Mouse (Mus musculus) stomach, embryonic 14.5 days (tissue): Measurements from ENCODE around the gene Gpatch1. TPM values are rescaled to one million over a fixed set of nuclear protein-coding genes. Genes with fewer than 3 reads are reported as not detected.

Experiments
- ATAC-seq: fragments of 200-750 bp; cut with Nextera tagmentation; 2 replicates; pipeline ENCODE4 v1.8.0; 2017; ENCODE audit warnings: low read depth, moderate TSS enrichment; ENCODE audit not compliant: insufficient number of reproducible peaks, insufficient read depth, low FRiP score
- H3K27ac ChIP-seq: fragments of 300-500 bp; sonication (generic); 2 replicates; pipeline ENCODE4 v1.5.1; 2014; ENCODE audit warnings: mild to moderate bottlenecking, low read length, moderate library complexity, mixed read lengths
- H3K27me3 ChIP-seq: fragments of 300-500 bp; sonication (generic); 2 replicates; pipeline ENCODE4 v1.6.1; 2014; ENCODE audit warnings: low read length, control low read depth, mixed read lengths; ENCODE audit not compliant: control insufficient read depth, insufficient read depth
- H3K36me3 ChIP-seq: fragments of 300-500 bp; sonication (generic); 2 replicates; pipeline ENCODE4 v1.6.1; 2014; ENCODE audit warnings: mild to moderate bottlenecking, control low read depth, low read length, moderate library complexity, mixed read lengths; ENCODE audit not compliant: control insufficient read depth, insufficient read depth
- H3K4me1 ChIP-seq: fragments of 300-500 bp; sonication (generic); 2 replicates; pipeline ENCODE4 v1.6.1; 2014; ENCODE audit warnings: low read length, control low read depth, mixed read lengths; ENCODE audit not compliant: control insufficient read depth, insufficient read depth
- H3K4me2 ChIP-seq: fragments of 300-500 bp; sonication (generic); replicated peaks from 2 replicates; pipeline ENCODE4 v1.6.1; 2014; ENCODE audit warnings: low read depth, low read length, control low read depth
- H3K4me3 ChIP-seq: fragments of 300-500 bp; sonication (generic); 2 replicates; pipeline ENCODE4 v1.5.1; 2014; ENCODE audit warnings: low read depth, low read length, control low read depth
- H3K9ac ChIP-seq: fragments of 300-500 bp; sonication (generic); replicated peaks from 2 replicates; pipeline ENCODE4 v1.6.1; 2014; ENCODE audit warnings: low read depth, mild to moderate bottlenecking, control low read depth, low read length, moderate library complexity, mixed read lengths
- H3K9me3 ChIP-seq: fragments of 300-500 bp; sonication (generic); 2 replicates; pipeline ENCODE4 v1.6.1; 2016; ENCODE audit warnings: low read depth, low read length, control low read depth; ENCODE audit not compliant: control insufficient read depth
- WGBS: fragments of 180-500 bp; shearing (Covaris S2); extraction: QIAGEN DNeasy Blood & Tissue Kit; methylation state at CpG from one replicate; pipeline ENCODE4 v1.1.7; 2014; 5-methylcytosine and 5-hydroxymethylcytosine counted together
- polyA plus RNA-seq: library from polyadenylated mRNA; unstranded; fragments of >200 nt; fragmentation: Nextera tagmentation; extraction: Ambion mirVana; gene quantifications from 2 replicates; pipeline ENCODE4 v1.2.1, GENCODE M21; 2014

Gpatch1 gene
- polyA plus RNA-seq, 1 experiment from 2014 or later: 17.3 TPM

GRCm38 (mm10) chr7:35277433-35277832, 40.8 kb downstream of the Gpatch1 start:
- Histone ChIP-seq H3K27me3 (no peaks in the 10 kb centered on the region), H3K4me2 (no peak overlapping the region), H3K9me3 (peaks cover 21% of the 10 kb centered on the region), H3K9ac (no peak overlapping the region), H3K27ac (no peak overlapping the region), H3K4me3 (no peak overlapping the region), H3K36me3 (peaks cover 25% of the 10 kb centered on the region), H3K4me1 (no peaks in the 10 kb centered on the region)
- WGBS: 88% methylated on average over 4 of the region's 4 CpGs
- ATAC-seq: no peak

- Histone ChIP-seq H3K9me3 (peaks cover 5% of the 10 kb centered on the region; the same call in 1 of the 2 replicates), H3K27ac (no peak overlapping the region), H3K36me3 (no peaks in the 10 kb centered on the region), H3K4me3 (peak overlapping the region; percentile 22), H3K4me2 (peak overlapping the region; percentile 45), H3K4me1 (no peaks in the 10 kb centered on the region), H3K9ac (0 out of 2 replicates have a peak overlapping the region, but pooled peaks have one; percentile 22), H3K27me3 (no peaks in the 10 kb centered on the region)
- 3% methylated on average over 21 of the region's 21 CpGs for WGBS
- ATAC-seq: peak; percentile 65; the same call in 1 of the 2 replicates
Observed at GRCm38 (mm10) chr7:35269443-35270024, 48.7 kb downstream of the Gpatch1 start.

GRCm38 (mm10) chr7:35267841-35268240, 50.4 kb downstream of the Gpatch1 start:
- no peaks in the 10 kb centered on the region for H3K36me3 ChIP-seq
- H3K9me3 ChIP-seq: no peaks in the 10 kb centered on the region
- no peaks in the 10 kb centered on the region for H3K27me3 ChIP-seq
- H3K4me2 ChIP-seq: no peak overlapping the region
- WGBS: 69% methylated on average over 5 of the region's 5 CpGs
- no peaks in the 10 kb centered on the region for H3K4me1 ChIP-seq
- no peak overlapping the region for H3K4me3 ChIP-seq
- no peak overlapping the region for H3K9ac ChIP-seq
- ATAC-seq: no peak
- no peak overlapping the region for H3K27ac ChIP-seq

- ATAC-seq: no peak
- H3K4me2 ChIP-seq: no peak overlapping the region
- H3K4me3 ChIP-seq: no peak overlapping the region
- no peak overlapping the region for H3K27ac ChIP-seq
- no peaks in the 10 kb centered on the region for H3K4me1 ChIP-seq
- no peaks in the 10 kb centered on the region for H3K36me3 ChIP-seq
- 61% methylated on average over 4 of the region's 4 CpGs for whole genome bisulfite sequencing
- H3K9ac ChIP-seq: no peak overlapping the region
- H3K27me3 ChIP-seq: no peaks in the 10 kb centered on the region
- H3K9me3 ChIP-seq: no peaks in the 10 kb centered on the region
Observed at GRCm38 (mm10) chr7:35266666-35267065, 51.6 kb downstream of the Gpatch1 start.

GRCm38 (mm10) chr7:35264746-35265145, 53.5 kb downstream of the Gpatch1 start:
- Histone ChIP-seq H3K36me3 (no peaks in the 10 kb centered on the region), H3K4me3 (no peak overlapping the region), H3K27ac (no peak overlapping the region), H3K27me3 (no peaks in the 10 kb centered on the region), H3K9ac (no peak overlapping the region), H3K4me2 (no peak overlapping the region), H3K4me1 (no peaks in the 10 kb centered on the region), H3K9me3 (no peaks in the 10 kb centered on the region)
- WGBS: 14% methylated on average over 7 of the region's 7 CpGs
- ATAC-seq: no peak

- no peak overlapping the region for H3K27ac ChIP-seq
- no peaks in the 10 kb centered on the region for H3K9me3 ChIP-seq
- no peak overlapping the region for H3K9ac ChIP-seq
- no peak overlapping the region for H3K4me3 ChIP-seq
- H3K4me1 ChIP-seq: no peaks in the 10 kb centered on the region
- ATAC-seq: no peak
- no peak overlapping the region for H3K4me2 ChIP-seq
- H3K36me3 ChIP-seq: no peaks in the 10 kb centered on the region
- no peaks in the 10 kb centered on the region for H3K27me3 ChIP-seq
- 79% methylated on average over 15 of the region's 15 CpGs for WGBS
Observed at GRCm38 (mm10) chr7:35263595-35264489, 54.4 kb downstream of the Gpatch1 start.

- ATAC-seq: no peak
- 86% methylated on average over 8 of the region's 8 CpGs for WGBS
- no peak overlapping the region for H3K9ac ChIP-seq
- no peak overlapping the region for H3K4me3 ChIP-seq
- no peak overlapping the region for H3K4me2 ChIP-seq
- H3K4me1 ChIP-seq: no peaks in the 10 kb centered on the region
- no peak overlapping the region for H3K27ac ChIP-seq
- no peaks in the 10 kb centered on the region for H3K9me3 ChIP-seq
- no peaks in the 10 kb centered on the region for H3K36me3 ChIP-seq
- H3K27me3 ChIP-seq: no peaks in the 10 kb centered on the region
Observed at GRCm38 (mm10) chr7:35259384-35259783, 58.9 kb downstream of the Gpatch1 start.

GRCm38 (mm10) chr7:35258294-35258693, 59.9 kb downstream of the Gpatch1 start:
- H3K9ac ChIP-seq: no peak overlapping the region
- no peak overlapping the region for H3K27ac ChIP-seq
- ATAC-seq: no peak
- no peaks in the 10 kb centered on the region for H3K9me3 ChIP-seq
- H3K4me2 ChIP-seq: no peak overlapping the region
- H3K4me3 ChIP-seq: no peak overlapping the region
- no peaks in the 10 kb centered on the region for H3K27me3 ChIP-seq
- H3K4me1 ChIP-seq: no peaks in the 10 kb centered on the region
- 51% methylated on average over 7 of the region's 7 CpGs for WGBS
- no peaks in the 10 kb centered on the region for H3K36me3 ChIP-seq
